Mouse (Mus musculus) liver, adult 2 months (tissue): Measurements from ENCODE around the gene Zbtb46.

Experiments used
- CTCF ChIP-seq: fragments of 200-500 bp; IDR thresholded peaks from 2 replicates; pipeline ENCODE4 v1.5.1; 2011; ENCODE audit warnings: low read depth, low read length, control low read depth
- POLR2A ChIP-seq: fragments of 200-500 bp; IDR thresholded peaks from 2 replicates; pipeline ENCODE4 v1.6.1; 2011; ENCODE audit warnings: low read length, control low read depth; ENCODE audit not compliant: insufficient read depth; ENCODE audit errors: extremely low read depth

GRCm38 (mm10) chr2:181455899-181456298, 3.3 kb downstream of the Zbtb46 start:
- no peak for TF ChIP-seq CTCF
- no peak for TF ChIP-seq POLR2A
